Comparison of ENCODE assay signal across 23 mouse cellular contexts in the genomic region with DNA sequence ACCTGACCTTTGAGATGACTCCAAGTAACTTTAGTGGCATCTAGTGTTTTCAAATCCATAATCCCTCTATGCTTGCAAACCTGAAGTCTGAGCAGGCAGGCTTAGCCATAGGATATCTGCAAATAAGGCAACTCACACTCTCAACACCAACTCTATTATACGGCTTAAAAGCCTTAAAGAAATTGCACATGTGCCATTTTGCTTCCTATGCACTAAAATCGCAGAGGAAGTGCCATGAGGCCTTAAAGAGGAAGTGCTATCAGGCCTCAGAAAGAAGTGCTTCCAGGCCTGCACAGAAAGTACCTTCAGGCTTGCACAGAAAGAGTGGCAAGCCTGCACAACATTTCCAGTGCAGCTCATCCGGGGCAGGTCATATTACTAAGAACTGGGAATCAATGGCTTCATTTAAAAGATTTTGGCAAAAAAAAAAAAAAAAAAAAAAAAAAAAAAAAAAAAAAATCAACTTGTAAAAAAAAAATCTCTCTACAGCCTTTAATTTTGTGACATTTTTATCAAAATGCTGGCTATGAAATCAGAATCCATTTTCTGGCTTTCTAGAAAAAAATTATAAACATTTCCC. TPM values are rescaled to one million over a fixed set of nuclear protein-coding genes. Genes with fewer than 3 reads are reported as not detected.
A peak's percentile ranks its signal among the peaks of the same experiment; 100 is the strongest.
DNase-seq lines count a peak whose midpoint lies in the region; ATAC-seq and TF ChIP-seq lines count a peak whose summit lies in the region.
"Had no signal": no experiment of that assay in that cellular context is flagged by ENCODE, and none has a peak within 500 bp of the region (broad histone marks: within the 10 kb centered on the region; RNA-seq: fewer than 3 reads in every experiment).

No protein-coding gene starts in this region.

- peaks cover 43% of the 10 kb centered on the region for H3K36me3 ChIP-seq in liver, adult 2 months (ENCODE audit: control insufficient read depth, insufficient read depth, low read length)
- peaks cover 55% of the 10 kb centered on the region for H3K36me3 ChIP-seq in liver, embryonic 12.5 days
- peaks cover 51 to 71% of the 10 kb centered on the region in 2 experiments for H3K36me3 ChIP-seq in CH12.LX (replicated peaks in 1 of 2; ENCODE audit: control insufficient read depth in 1 of 2, insufficient read depth in 1 of 2, low read length in 1 of 2)

- H3K4me3 ChIP-seq in liver, adult 2 months (ENCODE audit: insufficient read depth, low read depth, low read length) = no peak overlapping the region
- no peak overlapping the region for H3K4me3 ChIP-seq in liver, embryonic 12.5 days
- no peak overlapping the region for H3K4me3 ChIP-seq in CH12.LX (replicated peaks in 1 of 3; ENCODE audit: low read depth in 2 of 3, low read length in 2 of 3, poor library complexity in 1 of 3)
- H3K4me3 ChIP-seq: forebrain, embryonic 10.5 days; heart, embryonic 13.5 days; hindbrain, embryonic 15.5 days; intestine, embryonic 15.5 days; limb, embryonic 12.5 days; liver, embryonic 15.5 days; stomach, embryonic 15.5 days had no signal

- no peaks in the 10 kb centered on the region for H3K4me1 ChIP-seq in liver, adult 2 months (ENCODE audit: control insufficient read depth, insufficient read depth, low read length)
- no peaks in the 10 kb centered on the region for H3K4me1 ChIP-seq in liver, embryonic 12.5 days
- H3K4me1 ChIP-seq in CH12.LX (ENCODE audit: control insufficient read depth in 1 of 2, insufficient read depth in 2 of 2) = peaks cover 0 to 35% of the 10 kb centered on the region in 2 experiments; a peak in 3 of 4 replicates
- H3K4me1 ChIP-seq: forebrain, embryonic 10.5 days; heart, embryonic 13.5 days; hindbrain, embryonic 15.5 days; intestine, embryonic 15.5 days; limb, embryonic 12.5 days; liver, embryonic 15.5 days; stomach, embryonic 15.5 days had no signal

- WGBS in liver, adult 2 months = 64% methylated on average over 3 of the region's 3 CpGs
- WGBS in liver, embryonic 12.5 days (ENCODE audit: insufficient replicate concordance) = 35% methylated on average over 3 of the region's 3 CpGs

- in situ Hi-C loops in CH12.LX (cut with MboI; ENCODE audit: low pct_ligation_motif_present, low pct_unique_long_range_greater_than_20kb, low sequenced_read_pairs) = no loop called here

- no peak overlapping the region for H3K27ac ChIP-seq in liver, adult 2 months (replicated peaks; ENCODE audit: insufficient read depth, low read depth, low read length)
- no peak overlapping the region for H3K27ac ChIP-seq in liver, embryonic 12.5 days
- no peak overlapping the region; the same call in 1 of the 2 replicates for H3K27ac ChIP-seq in CH12.LX (ENCODE audit: insufficient read depth, low read depth)
- H3K27ac ChIP-seq: forebrain, embryonic 10.5 days; heart, embryonic 13.5 days; hindbrain, embryonic 15.5 days; intestine, embryonic 15.5 days; limb, embryonic 12.5 days; liver, embryonic 15.5 days; stomach, embryonic 15.5 days had no signal

- H3K9ac ChIP-seq in liver, adult 2 months (ENCODE audit: low read depth, low read length) = no peak overlapping the region
- no peak overlapping the region for H3K9ac ChIP-seq in liver, embryonic 12.5 days
- no peak overlapping the region for H3K9ac ChIP-seq in CH12.LX (ENCODE audit: insufficient read depth, low read depth)
- H3K9ac ChIP-seq: forebrain, postnatal 0 days; heart, embryonic 13.5 days; hindbrain, embryonic 15.5 days; intestine, embryonic 15.5 days; limb, embryonic 12.5 days; liver, embryonic 15.5 days; stomach, embryonic 15.5 days had no signal

- H3K27me3 ChIP-seq in liver, adult 2 months (ENCODE audit: control insufficient read depth, insufficient read depth, low read length) = no peaks in the 10 kb centered on the region
- H3K27me3 ChIP-seq in liver, embryonic 12.5 days (replicated peaks) = no peaks in the 10 kb centered on the region
- no peaks in the 10 kb centered on the region for H3K27me3 ChIP-seq in CH12.LX (replicated peaks)
- H3K27me3 ChIP-seq: heart, embryonic 13.5 days; hindbrain, embryonic 15.5 days; intestine, embryonic 15.5 days; limb, embryonic 12.5 days; liver, embryonic 15.5 days; stomach, embryonic 15.5 days had no signal

- no peak for TF ChIP-seq POLR2A in liver, adult 2 months (IDR thresholded peaks at IDR 0.05; ENCODE audit: extremely low read depth, insufficient read depth, low read length)
- TF ChIP-seq POLR2A in CH12.LX (IDR thresholded peaks at IDR 0.05; ENCODE audit: low read depth, low read length) = no peak

- ATAC-seq in liver, embryonic 12.5 days = no peak
- ATAC-seq in common myeloid progenitor, adult 5-6 weeks (replicated peaks; ENCODE audit: low read depth, poor library complexity, severe bottlenecking) = peak; percentile 53; the same call in 1 of the 2 replicates
- ATAC-seq: forebrain, postnatal 0 days; intestine, embryonic 15.5 days had no signal

- H3K79me2 ChIP-seq in liver, adult 2 months (ENCODE audit: control insufficient read depth, insufficient read depth, low read length) = no peaks in the 10 kb centered on the region
- no peaks in the 10 kb centered on the region for H3K79me2 ChIP-seq in CH12.LX (replicated peaks; ENCODE audit: control insufficient read depth, extremely low read depth, insufficient read depth, poor library complexity, severe bottlenecking)

- H3K4me2 ChIP-seq in liver, embryonic 12.5 days = no peak overlapping the region
- H3K4me2 ChIP-seq in CH12.LX (ENCODE audit: insufficient read depth, low read depth, poor library complexity, severe bottlenecking) = no peak overlapping the region
- H3K4me2 ChIP-seq: heart, embryonic 13.5 days; hindbrain, embryonic 15.5 days; intestine, embryonic 15.5 days; limb, embryonic 12.5 days; liver, embryonic 15.5 days; stomach, embryonic 15.5 days had no signal

- no peak for TF ChIP-seq RAD21 in CH12.LX (IDR thresholded peaks at IDR 0.05; ENCODE audit: low read depth, low read length)

- peak; percentile 26 for DNase-seq in liver, adult 2 months (ENCODE audit: extremely low read depth, low read depth, low spot score)
- peak; percentile 51 for DNase-seq in CH12.LX (ENCODE audit: extremely low read depth)
- peak; percentile 8 for DNase-seq in skeletal muscle tissue, adult 2 months (ENCODE audit: low read depth, low spot score)
- DNase-seq in right cerebral cortex, postnatal 36 days (ENCODE audit: low spot score in 2 of 2) = no peak
- no peak for DNase-seq in Muller cell, postnatal 12 days (ENCODE audit: inconsistent ontology term)
- DNase-seq: cerebellum, adult 11 months; cerebellum, postnatal 10 days; embryo, embryonic 11 days; forebrain, postnatal 0 days; gastrocnemius, postnatal 36 days; retina, postnatal 1 day; thymus, adult 18-20 months; thymus, postnatal 4 days had no signal

- no peak for TF ChIP-seq EP300 in CH12.LX (IDR thresholded peaks at IDR 0.05; ENCODE audit: low read length)

- H3K9me3 ChIP-seq in liver, embryonic 12.5 days (replicated peaks) = no peaks in the 10 kb centered on the region
- no peaks in the 10 kb centered on the region for H3K9me3 ChIP-seq in CH12.LX (replicated peaks; ENCODE audit: low read length)
- H3K9me3 ChIP-seq: forebrain, embryonic 10.5 days; G1E; heart, embryonic 13.5 days; hindbrain, embryonic 15.5 days; intestine, embryonic 15.5 days; limb, embryonic 12.5 days; liver, embryonic 15.5 days; stomach, embryonic 15.5 days had no signal

- TF ChIP-seq CTCF in liver, adult 2 months (IDR thresholded peaks at IDR 0.05; ENCODE audit: low read depth, low read length) = no peak
- no peak for TF ChIP-seq CTCF in CH12.LX (conservative IDR thresholded peaks at IDR 0.05 in 1 of 2, IDR thresholded peaks at IDR 0.05 in 1 of 2; ENCODE audit: low read depth in 2 of 2, low read length in 2 of 2)

- dilution Hi-C loops in CH12.LX (cut with MboI; ENCODE audit: extremely low pct_ligation_motif_present, extremely low pct_unique_long_range_greater_than_20kb, low sequenced_read_pairs) = no loop called here

TF ChIP-seq in CH12.LX, 34 proteins besides CTCF, POLR2A, EP300 and RAD21:
- no peak for TF ChIP-seq E2F4 (IDR thresholded peaks at IDR 0.05; ENCODE audit: insufficient replicate concordance, low read depth, low read length)
- no peak for TF ChIP-seq SMC3 (IDR thresholded peaks at IDR 0.05; ENCODE audit: low read depth, low read length)
- TF ChIP-seq ZNF384 (IDR thresholded peaks at IDR 0.05; ENCODE audit: low read depth, low read length) = peak; percentile 62; the same call in 1 of the 2 replicates

RNA-seq across cellular contexts. Expression of gene Nde1, which starts 53.3 kb away (rescaled TPM):
- total RNA-seq in liver, adult 2 months (2014; rRNA removed) = 9.4 and 12.3 TPM in 2 replicates
- 14.4 and 14.5 TPM in 2 replicates for polyA plus RNA-seq in liver, adult 2 months (2012; rRNA removed)
- polyA plus RNA-seq in liver, embryonic 12.5 days (2016; fragmentation: Nextera tagmentation; extraction: Ambion mirVana) = 70.0 and 70.2 TPM in 2 replicates
- total RNA-seq in CH12.LX (2012; rRNA removed) = 65.0 and 84.8 TPM in 2 replicates
- total RNA-seq in CH12.LX (2014; rRNA removed) = 62.1 and 68.6 TPM in 2 replicates
- 104 and 110 TPM in 2 replicates for polyA plus RNA-seq in CH12.LX (2012; ENCODE audit: insufficient read length, low read depth)
- 62.4 and 88.1 TPM in 2 replicates for total RNA-seq in common myeloid progenitor, adult 5-6 weeks (2017)

RNA-seq across cellular contexts. Expression of gene Marf1, which starts 53.4 kb away (rescaled TPM):
- total RNA-seq in liver, adult 2 months (2014; rRNA removed) = 26.4 and 36.2 TPM in 2 replicates
- 10.7 and 11.3 TPM in 2 replicates for polyA plus RNA-seq in liver, adult 2 months (2012; rRNA removed)
- polyA plus RNA-seq in liver, embryonic 12.5 days (2016; fragmentation: Nextera tagmentation; extraction: Ambion mirVana) = 6.4 and 6.6 TPM in 2 replicates
- total RNA-seq in CH12.LX (2012; rRNA removed) (22.0 and 26.7 TPM in 2 replicates), CH12.LX (2014; rRNA removed) (19.7 and 19.9 TPM in 2 replicates)
- 24.5 and 28.1 TPM in 2 replicates for polyA plus RNA-seq in CH12.LX (2012; ENCODE audit: insufficient read length, low read depth)
- 31.7 and 32.9 TPM in 2 replicates for total RNA-seq in common myeloid progenitor, adult 5-6 weeks (2017)

Comparison
In these comparisons a context has a peak if more than half of its experiments do, and no peak if none do; other contexts are left out.
1. DNase-seq: peak in liver, adult 2 months (single experiment), CH12.LX (single experiment) and skeletal muscle tissue, adult 2 months (single experiment); none in right cerebral cortex, postnatal 36 days (0 of 2) and Muller cell, postnatal 12 days (single experiment).